Mouse (Mus musculus) right cerebral cortex, adult 2 months (tissue): Measurements from ENCODE around the gene Zfp618.

ENCODE experiments used
- DNase-seq, 2 experiments: peaks; one replicate each; pipeline ENCODE4 v3.0.0; 2021 to 2022; ENCODE audit warnings: low spot score in 2 of 2

Gene Zfp618

DNA sequence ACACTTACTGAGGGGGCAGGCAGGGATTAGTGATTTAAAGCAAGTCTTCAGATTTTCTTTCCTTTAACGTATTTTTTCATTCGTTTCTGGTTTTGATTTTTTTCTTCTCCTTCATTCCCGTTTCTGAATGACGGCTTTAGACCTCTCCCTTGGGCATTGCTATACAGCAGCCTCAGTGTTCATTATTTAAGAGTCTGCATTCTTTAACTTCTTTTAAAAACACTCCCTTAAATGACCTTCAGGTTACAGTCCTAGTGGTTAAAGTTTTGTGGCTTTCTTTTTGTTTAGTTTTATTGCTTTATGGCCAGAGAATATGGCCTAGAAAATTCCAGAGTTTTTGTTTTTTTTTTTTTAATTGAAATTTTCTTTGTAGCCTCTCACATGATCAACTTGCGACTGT is 64.8 kb downstream of the Zfp618 start:
- no peak for DNase-seq

DNA sequence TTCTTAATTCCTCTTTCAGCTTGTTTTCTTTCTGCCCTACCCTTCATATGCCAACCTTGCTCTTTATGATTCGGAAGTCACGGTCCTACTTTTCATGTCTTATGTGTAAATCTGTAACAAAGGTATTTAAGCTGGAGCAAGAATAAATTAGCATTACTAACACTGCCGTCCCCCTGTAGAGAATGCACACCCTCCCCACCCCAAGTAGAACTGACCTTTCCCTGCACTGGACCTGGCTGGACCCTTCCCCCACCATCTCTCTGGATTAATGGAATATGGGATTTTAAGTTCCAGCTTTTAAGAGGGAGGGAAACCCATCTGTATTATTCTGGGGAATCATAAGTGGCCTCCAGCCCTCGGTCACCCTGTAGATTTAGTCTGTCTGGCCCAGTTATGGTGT is 65.9 kb downstream of the Zfp618 start:
- no peak for DNase-seq

DNA sequence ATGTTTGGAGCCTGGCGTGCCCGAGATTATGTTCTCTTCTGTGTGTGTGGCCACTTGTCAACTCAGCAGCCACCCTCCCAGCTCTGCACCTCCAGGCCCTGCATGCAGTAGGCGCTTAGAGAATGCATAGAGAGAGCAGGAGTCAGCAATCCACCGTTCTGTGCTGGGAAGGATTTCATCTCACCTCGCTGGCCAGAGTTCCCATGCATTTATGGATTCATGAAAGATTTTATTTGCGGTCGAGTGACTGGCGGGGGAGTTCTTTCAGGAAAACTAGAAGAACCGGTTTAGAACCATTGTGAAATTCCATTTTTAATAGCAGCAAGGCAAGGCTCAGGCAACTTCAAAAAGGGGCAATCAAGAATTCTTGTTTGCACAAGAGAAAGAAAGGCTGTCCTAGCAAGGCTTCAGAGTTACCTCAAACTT is 67.2 kb downstream of the Zfp618 start:
- no peak for DNase-seq

DNA sequence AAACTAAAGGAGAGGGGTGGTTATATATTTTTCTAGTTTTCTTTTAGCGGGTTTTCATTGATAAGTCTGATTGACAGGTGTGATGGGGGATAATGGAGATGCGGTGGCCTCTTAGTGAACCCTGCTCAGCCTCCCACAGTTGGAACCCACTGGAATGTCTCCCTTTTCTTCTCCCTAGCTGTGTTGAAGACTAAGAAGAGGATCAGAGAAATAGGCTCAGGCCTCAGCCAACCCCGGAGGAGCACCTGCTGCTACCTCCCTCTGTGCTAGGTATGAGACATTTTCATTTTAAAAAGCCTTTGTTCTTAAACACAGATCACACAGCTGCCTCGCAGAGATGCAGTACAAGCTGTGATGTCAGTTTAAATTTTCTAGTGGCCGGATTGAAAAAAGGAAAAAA is 68.4 kb downstream of the Zfp618 start:
- DNase-seq = no peak

DNA sequence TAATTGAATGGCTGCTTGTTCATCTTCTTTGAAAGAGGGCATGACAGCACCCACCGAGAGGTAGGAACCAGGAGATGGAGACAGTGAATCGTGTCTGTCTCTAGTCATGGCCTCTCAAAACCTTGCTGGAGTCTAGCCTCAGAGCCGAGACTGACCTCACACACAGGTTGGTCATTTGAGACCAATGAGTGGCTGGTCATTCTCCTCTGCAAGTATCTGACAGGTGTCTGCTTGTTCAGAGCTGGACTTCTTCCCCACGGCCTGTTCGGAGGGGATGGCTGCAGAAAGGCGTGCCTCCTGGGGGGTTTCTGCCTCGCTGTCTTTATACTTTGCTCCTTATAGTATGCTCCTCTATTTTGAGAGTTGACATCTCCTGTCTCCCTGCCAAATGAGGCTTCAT is 70.6 kb downstream of the Zfp618 start:
- DNase-seq = no peak

DNA sequence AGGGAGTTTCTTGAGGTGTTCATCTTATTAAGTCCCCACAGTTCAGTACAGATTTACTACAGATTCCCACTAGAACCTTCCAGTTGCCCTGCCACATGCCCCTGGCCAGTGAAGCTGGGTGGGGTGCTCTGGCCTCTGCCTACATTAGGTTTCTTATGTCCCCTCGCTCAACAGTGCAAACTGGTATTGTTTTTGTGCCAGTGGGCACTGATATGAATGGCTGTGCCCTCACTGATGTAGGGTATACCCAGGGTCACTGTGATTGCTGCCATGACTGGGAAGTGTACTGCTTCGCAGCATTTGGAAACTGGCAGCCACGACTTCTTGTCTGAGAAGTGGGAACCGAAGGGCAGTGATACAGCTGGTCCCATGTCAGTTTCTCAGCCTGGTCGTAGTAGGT is 71.4 kb downstream of the Zfp618 start:
- no peak for DNase-seq

DNA sequence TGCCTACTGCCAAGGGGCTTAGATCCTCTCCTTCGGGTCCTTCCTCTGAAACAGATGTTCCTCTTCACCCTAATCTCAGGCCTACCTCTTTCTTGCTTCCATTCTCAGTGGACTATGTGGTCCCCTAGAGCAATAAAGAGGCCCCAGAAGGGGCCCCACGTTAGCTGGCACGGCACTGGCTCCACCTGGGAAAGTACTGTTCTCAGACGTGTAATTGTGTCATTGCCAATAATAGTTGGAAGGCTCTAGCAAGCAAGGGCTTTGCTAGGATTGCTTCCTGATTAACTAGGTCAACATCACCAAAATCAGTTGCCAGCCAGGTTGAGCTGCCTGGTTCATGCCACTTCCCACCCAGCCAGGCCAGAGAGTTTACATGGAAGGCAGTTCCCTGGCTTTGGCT is 72.2 kb downstream of the Zfp618 start:
- no peak for DNase-seq

DNA sequence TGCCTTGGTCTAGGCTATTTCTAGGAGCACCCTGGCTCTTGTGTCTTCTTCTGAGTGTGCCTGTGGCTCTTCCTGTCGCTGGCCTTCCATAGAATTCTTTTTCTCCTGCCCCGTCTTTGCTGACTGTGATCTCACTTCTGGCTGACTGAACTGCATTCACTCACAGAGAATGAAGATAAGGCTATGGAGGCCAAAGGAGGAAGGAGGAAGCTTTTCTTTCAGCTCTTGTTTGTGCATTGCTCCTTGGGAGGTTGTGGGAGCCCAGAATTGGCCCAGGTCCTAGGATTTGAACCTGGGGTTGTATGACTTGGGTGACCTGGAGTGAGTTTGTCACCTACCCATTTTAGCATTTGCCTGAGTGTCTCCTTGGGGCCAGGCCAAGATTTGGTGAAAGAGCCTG is 72.9 kb downstream of the Zfp618 start:
- no peak for DNase-seq

DNA sequence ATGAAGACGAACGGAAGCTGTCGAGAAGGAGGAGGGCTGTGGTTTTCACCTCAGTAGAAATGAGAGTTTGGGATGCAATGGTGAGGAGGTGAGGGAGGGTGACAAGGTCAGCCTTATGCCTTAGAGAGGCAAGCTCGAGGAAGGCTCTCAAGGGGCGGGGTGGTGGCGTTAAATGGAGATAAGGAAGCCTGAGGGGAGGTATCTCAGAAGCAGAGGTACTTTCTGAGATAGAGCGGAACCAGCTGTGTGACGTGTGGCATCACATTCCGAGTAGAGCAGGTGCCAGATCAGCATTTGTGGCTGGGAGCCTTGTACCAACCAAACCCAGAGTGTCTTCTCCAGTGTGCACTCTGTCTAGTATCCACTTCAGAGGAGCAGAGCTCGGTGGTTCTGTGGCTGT is 73.6 kb downstream of the Zfp618 start:
- no peak for DNase-seq

DNA sequence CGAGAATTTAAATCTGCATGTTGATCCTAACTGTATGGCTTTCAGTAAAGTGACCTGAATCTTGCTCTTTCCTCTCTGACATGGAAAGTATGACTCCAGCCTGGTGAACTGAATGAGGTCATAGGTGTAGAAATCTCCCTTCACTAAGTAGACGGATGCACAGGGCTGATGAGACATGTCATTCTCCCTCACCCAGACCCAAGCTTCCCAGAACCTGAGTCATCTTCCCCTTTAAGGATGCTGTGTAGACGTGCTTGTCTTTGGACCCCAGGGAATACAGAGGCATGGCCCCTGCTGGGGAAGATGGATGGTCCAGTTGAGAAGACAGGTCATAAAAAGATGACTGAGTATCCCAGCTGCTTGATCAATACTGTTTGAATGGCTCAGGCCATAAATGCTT is 83.2 kb downstream of the Zfp618 start:
- DNase-seq = no peak

DNA sequence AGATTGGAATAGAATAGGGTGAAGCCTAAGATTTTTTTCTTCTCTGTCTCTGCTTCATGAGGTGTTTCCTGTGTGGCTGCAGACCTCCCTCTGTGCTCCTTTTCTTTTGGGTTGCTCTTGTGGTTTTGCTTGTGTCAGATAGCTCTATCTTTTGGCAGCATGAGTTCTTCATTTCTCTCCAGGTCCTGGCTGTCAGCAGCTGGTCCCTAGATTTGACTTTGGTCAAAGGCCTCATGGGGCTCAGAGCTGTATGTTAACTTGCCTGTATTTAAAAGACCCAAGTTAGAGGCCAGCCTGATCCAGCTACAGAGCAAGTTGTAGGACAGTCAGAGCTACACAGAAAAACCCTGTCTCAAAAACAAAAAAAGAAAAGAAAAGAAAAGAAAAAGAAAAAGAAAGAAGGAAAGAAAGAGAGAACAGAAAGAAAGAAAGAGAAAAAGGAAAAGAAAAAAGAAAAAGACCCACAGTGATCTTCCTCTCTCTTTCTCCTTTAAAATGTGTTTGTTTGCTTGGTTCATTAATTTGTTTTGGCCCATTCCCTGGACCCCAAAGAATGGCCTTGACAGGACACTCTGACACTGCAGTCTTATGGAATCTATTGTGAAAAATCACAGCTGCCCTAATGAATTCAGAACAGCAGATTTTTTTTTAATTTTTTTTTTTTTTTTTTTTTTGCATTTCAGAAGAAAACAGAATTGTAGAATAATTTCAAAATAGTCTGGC is 84.4 kb downstream of the Zfp618 start:
- DNase-seq = no peak

DNA sequence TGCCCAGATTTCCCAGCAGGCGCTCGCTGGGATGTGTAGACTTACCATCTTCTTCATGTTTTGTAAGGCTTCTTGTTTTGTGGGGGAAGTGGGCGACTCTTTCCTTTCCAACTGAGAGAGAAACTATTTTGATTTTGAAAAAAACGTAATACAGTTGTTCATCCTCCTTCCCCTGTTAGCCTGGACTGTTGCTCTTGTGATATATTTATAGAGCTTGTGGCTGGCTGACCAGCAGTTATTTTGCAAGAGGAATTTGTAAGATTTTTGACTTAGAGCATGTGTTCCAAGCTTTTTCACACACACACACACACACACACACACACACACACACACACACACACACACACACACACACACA is 84.9 kb downstream of the Zfp618 start:
- no peak for DNase-seq

DNA sequence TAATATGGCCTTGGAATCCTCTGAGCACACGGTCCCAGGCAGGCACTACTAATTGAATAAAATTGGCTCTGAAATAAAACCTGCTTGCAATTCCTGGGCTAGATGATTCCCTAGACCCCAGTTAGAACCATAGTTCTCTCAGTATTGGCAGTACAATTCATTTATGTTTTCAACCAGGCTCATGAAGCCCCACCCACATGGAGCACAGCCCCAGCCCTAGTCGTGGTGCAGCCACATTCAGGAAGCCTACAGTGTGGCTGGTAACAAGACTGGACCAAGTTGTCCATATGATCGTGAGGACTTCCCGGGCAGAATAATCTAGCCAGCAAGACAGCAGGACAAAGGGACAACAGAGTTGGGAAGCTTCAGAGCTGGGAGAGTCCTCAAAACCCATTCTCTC is 85.6 kb downstream of the Zfp618 start:
- no peak for DNase-seq

DNA sequence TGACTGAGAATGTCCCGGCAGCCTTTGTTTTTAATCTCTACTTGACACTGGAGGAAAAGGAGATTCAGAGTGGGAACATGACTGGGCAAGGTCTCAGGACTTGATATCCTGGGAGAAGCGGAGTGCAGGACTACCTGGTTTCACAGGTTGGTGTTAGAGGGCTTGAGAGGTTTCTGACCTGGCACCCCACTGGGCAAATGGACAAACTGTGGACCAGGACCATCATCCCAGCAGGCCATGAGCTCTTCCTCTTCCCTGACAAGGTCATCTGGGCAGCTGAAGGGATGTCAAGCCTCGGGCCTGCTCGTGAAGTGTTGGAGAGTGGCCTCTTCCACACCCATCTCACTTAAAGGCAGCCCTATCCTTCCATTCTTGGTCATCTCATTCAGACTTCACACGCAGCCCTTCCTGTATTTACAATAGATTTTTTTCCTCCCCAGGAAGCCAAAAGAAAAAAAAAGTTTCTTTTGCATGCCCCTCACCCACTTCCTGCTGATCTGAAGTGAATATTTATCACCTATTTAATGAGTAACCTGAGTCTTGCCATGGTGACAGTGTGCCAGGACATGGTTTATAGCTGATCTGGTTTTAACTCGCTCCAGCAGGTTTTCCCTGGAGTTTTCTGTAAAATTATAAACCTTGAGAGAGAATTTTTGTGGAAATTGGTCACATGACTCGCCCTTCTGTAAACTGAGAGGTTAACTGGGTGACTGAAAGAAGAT is 86.7 kb downstream of the Zfp618 start:
- no peak for DNase-seq

DNA sequence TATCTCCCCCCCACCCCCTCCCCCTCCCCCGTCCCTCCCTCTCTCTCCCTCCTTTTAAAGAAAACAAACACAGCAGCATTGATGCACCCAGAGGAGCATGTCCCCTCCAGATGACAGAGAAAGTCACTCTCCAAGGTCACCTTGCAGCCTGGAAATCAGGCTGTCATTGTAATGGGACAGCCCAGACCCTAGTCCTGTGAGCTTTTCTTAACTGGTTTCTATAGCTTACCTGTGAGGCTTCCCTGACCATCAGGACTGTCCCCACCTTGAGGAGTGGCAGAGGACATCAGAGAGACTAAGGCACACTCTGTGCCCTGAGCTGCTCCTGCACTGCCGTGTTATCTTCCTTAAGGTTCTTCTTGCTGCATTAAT is 87.3 kb downstream of the Zfp618 start:
- no peak for DNase-seq

DNA sequence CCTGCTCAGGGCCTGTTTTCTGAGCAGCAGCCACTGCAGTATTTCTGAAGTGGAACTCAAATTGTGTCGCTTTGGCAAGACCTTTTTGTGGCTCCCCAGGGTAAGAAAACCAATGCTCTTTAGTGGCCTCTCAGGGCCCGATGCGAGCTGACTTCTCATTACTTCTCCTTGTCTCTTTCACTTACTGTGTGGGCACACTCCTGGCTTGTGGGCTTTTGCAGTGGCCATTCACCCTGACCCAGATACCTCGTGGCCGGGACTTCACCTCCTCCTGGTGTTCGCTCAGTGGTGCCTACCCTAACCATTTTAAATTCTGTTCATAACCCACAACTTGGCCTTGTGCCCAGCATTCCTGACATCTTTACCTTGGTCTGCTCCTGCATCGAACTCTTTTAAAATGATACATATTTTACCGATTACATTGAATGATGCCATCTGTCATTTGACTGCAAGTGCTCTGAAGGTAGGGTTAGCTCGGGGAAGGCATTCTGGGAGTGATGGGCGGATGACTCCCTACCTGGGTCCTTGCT is 89.9 kb downstream of the Zfp618 start:
- no peak for DNase-seq

DNA sequence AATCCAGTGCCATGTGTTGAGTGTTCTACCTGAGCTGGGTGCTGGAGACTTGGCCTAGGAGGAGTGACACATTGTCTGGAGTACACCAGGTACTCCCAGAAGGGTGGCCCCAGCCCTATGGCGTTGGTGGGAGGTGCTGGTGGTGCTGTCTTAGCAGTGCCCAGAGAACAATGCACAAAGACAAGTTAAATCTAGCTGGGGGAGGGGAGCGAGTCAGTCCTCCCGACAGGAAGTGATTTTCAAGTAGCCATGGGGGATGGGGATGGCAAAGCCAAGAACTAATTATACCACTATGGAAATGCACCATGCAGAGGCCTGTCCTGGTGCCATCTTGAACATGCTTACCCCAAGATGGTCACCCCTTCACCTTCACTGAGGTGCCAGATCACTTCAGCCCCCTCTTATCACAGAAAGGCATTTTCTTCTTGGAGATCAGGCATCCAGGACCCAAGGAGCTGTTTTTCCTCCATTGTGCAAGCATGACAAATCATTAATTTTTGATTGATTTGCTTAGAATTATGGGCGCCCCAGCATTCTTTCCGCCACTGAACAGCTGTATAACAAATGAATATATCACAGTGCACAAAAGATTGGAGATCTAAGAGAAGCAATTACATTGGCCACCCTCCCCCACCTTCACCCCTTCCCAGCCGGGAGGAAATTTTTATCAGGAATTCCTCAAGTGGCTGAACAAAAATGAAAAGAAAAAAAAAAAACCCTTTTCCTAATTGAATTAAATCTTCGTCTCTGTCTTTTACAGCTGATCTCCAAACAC is 91.5 kb downstream of the Zfp618 start:
- DNase-seq = no peak

DNA sequence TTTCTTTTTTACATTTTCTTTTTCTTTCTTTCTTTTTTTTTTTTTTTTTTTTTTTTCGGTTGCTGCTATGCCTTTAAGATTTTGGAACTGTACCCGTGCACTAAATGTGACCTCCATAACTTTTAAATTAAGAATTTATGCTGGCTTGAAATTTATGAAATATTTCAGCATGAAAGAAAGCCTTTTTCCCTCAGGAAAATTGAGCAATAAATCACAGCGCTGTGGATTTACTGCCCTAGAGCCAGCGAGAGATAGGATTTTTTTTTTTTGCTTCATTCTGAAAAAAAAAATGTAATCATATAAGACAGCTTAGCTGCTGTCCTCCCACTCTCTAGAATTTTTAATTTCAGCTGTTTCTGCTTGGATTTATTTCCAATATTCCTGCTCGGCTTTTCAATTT is 92.2 kb downstream of the Zfp618 start:
- no peak for DNase-seq

DNA sequence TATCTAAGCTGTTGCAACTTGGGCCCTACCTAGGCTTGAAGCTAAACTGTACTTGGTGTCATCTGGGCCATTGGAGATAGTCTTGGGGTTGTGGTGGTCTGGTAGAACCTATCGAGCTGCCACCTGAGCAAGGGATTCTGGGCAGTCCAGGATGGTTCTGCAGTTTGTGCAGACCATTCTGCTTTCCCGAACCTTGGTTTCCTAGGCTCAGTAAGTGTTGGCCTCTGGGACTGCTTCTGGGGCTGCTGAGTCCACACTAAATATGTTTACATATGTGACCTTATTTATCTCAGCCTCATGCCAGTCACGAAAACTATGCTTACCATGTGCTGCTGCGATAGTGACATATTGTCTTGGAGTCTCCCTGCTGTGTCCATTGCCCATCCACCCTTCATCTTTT is 93.3 kb downstream of the Zfp618 start:
- no peak for DNase-seq

DNA sequence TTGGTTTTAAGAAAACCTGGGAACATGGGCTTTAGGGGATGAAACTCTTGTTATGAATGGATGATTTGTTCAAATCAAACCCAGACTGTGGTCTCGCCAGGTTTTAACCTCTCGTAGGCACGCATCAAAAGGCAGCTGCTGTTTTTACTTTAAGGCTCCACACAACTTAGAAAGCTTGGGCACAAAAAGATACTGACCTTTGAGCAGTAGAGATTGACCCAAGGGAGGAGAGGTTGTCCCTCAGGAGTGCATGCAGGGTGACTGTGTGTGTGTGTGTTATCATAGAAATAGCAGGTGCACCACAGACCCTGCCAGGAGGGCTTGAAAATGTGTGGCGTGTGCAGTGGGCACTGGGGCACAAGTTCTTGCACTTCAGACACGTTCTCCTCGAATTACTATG is 95.0 kb downstream of the Zfp618 start:
- DNase-seq = no peak

DNA sequence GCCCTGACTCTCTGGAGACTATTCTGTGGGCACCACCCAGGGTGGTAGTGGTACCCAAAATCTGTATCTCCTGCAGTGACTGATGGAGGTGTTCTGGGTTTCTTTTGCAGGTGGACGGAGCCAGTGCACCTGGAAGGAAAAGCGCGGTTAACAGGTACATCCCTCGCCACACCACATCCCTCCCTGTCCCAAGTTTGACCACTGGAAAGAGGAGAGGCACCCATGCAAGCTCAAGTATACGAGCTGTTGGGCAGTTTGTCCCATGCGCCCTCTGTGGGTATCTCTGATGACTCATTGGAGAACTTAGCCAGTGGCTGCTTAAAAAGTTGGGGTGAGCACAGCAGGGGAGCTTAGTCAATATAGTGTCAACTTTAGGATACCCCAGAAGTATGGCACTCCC is 96.0 kb downstream of the Zfp618 start:
- no peak for DNase-seq

DNA sequence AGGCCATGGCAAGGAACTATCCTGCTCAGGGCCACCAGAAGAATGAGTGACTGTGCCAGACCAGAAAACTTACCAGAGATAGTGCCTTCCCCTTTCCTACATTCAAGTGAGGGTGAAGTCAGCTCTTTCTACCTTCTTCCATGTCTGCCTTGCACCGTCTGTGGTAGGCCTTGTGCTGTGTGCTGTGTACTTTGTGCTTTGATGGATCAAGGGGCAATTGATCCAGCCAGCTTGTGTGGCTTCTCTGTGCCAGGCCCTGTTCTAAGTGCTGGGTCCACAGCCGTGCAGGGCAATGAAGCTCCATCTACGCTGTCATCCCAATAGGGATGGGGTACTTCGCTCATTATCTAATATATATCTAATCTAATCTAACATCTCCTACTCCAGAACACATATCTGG is 98.0 kb downstream of the Zfp618 start:
- no peak for DNase-seq

DNA sequence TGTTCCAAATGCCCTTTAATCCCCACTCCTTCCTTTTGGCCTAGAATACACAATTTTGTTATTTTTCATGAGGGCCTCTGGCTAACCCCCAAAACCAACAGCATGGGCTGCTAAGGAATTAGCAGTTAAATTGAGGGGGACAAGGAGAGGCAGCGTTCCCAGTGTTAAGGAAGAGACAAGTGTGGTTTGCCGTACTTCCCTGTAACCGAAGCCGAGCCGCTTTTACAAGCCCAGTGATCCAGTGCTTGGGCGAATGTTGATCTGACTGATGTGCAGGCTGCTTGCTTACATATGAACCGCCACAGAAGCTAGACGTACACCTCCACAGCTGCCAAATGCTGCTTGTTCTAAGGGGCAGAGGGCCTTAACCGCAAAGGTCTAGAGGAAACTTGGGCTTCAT is 99.5 kb downstream of the Zfp618 start:
- no peak for DNase-seq
